Mouse (Mus musculus): ENCODE results near the gene Hnrnpr. TPM values are rescaled to one million over a fixed set of nuclear protein-coding genes. Genes with fewer than 3 reads are reported as not detected.

The Hnrnpr gene
- 195 and 201 TPM in 2 replicates for polyA plus RNA-seq (2014; fragmentation: Nextera tagmentation; extraction: Ambion mirVana)

GRCm38 (mm10) chr4:136310229-136311041 is at the start of gene Hnrnpr:
Hnrnpr (plus strand) TSS chr4:136310942.
- peak within 1 kb of the TSS; percentile 69 for H3K4me2 ChIP-seq (ENCODE audit: low read length)
- peak within 1 kb of the TSS; percentile 97 for H3K27ac ChIP-seq (ENCODE audit: low read depth, low read length)
- H3K4me3 ChIP-seq (ENCODE audit: low read depth, low read length), result peak within 1 kb of the TSS; percentile 100
- H3K4me1 ChIP-seq (ENCODE audit: control insufficient read depth, insufficient read depth, low read length), result peaks cover 29% of the 10 kb centered on the region
- H3K36me3 ChIP-seq (ENCODE audit: control insufficient read depth, insufficient read depth, low read length), result no peaks in the 10 kb centered on the region
- no peaks in the 10 kb centered on the region for H3K27me3 ChIP-seq (replicated peaks; ENCODE audit: control insufficient read depth, insufficient read depth, low read length)
- peak; percentile 100 for DNase-seq (ENCODE audit: low spot score)
- H3K9ac ChIP-seq (ENCODE audit: low read length), result peak within 1 kb of the TSS; percentile 100
- H3K9me3 ChIP-seq (replicated peaks; ENCODE audit: control insufficient read depth, low read length), result no peaks in the 10 kb centered on the region
- ATAC-seq, result peak; percentile 99
- WGBS, result under 1% methylated on average over 53 of the region's 65 CpGs

- ATAC-seq, result no peak
- DNase-seq (ENCODE audit: low spot score), result no peak
- Histone ChIP-seq H3K9me3 (replicated peaks; ENCODE audit: control insufficient read depth, low read length) (no peaks in the 10 kb centered on the region), H3K27me3 (replicated peaks; ENCODE audit: control insufficient read depth, insufficient read depth, low read length) (no peaks in the 10 kb centered on the region), H3K4me3 (ENCODE audit: low read depth, low read length) (no peak overlapping the region), H3K27ac (ENCODE audit: low read depth, low read length) (no peak overlapping the region), H3K36me3 (ENCODE audit: control insufficient read depth, insufficient read depth, low read length) (no peaks in the 10 kb centered on the region), H3K9ac (ENCODE audit: low read length) (no peak overlapping the region), H3K4me1 (ENCODE audit: control insufficient read depth, insufficient read depth, low read length) (no peaks in the 10 kb centered on the region), H3K4me2 (ENCODE audit: low read length) (no peak overlapping the region)
- 79% methylated on average over 10 of the region's 10 CpGs for WGBS
These were observed 48.8 kb upstream of the Hnrnpr start for GRCm38 (mm10) chr4:136261912-136262311.

GRCm38 (mm10) chr4:136263555-136263954 is 47.2 kb upstream of the Hnrnpr start:
- Histone ChIP-seq H3K4me3 (ENCODE audit: low read depth, low read length) (no peak overlapping the region), H3K9ac (ENCODE audit: low read length) (no peak overlapping the region), H3K27me3 (replicated peaks; ENCODE audit: control insufficient read depth, insufficient read depth, low read length) (no peaks in the 10 kb centered on the region), H3K27ac (ENCODE audit: low read depth, low read length) (no peak overlapping the region), H3K36me3 (ENCODE audit: control insufficient read depth, insufficient read depth, low read length) (no peaks in the 10 kb centered on the region), H3K9me3 (replicated peaks; ENCODE audit: control insufficient read depth, low read length) (no peaks in the 10 kb centered on the region), H3K4me1 (ENCODE audit: control insufficient read depth, insufficient read depth, low read length) (no peaks in the 10 kb centered on the region), H3K4me2 (ENCODE audit: low read length) (no peak overlapping the region)
- WGBS, result 92% methylated on average over 4 of the region's 4 CpGs
- DNase-seq (ENCODE audit: low spot score) (no peak), ATAC-seq (no peak)

- DNase-seq (ENCODE audit: low spot score), result no peak
- 85% methylated on average over 9 of the region's 9 CpGs for WGBS
- Histone ChIP-seq H3K9me3 (replicated peaks; ENCODE audit: control insufficient read depth, low read length) (no peaks in the 10 kb centered on the region), H3K27me3 (replicated peaks; ENCODE audit: control insufficient read depth, insufficient read depth, low read length) (no peaks in the 10 kb centered on the region), H3K4me1 (ENCODE audit: control insufficient read depth, insufficient read depth, low read length) (no peaks in the 10 kb centered on the region), H3K4me2 (ENCODE audit: low read length) (no peak overlapping the region), H3K27ac (ENCODE audit: low read depth, low read length) (no peak overlapping the region), H3K4me3 (ENCODE audit: low read depth, low read length) (no peak overlapping the region), H3K9ac (ENCODE audit: low read length) (no peak overlapping the region), H3K36me3 (ENCODE audit: control insufficient read depth, insufficient read depth, low read length) (no peaks in the 10 kb centered on the region)
- ATAC-seq, result no peak
These were observed 43.9 kb upstream of the Hnrnpr start for GRCm38 (mm10) chr4:136266716-136267343.

GRCm38 (mm10) chr4:136268912-136269311 is 41.8 kb upstream of the Hnrnpr start:
- Histone ChIP-seq H3K36me3 (ENCODE audit: control insufficient read depth, insufficient read depth, low read length) (no peaks in the 10 kb centered on the region), H3K9me3 (replicated peaks; ENCODE audit: control insufficient read depth, low read length) (peaks cover 4% of the 10 kb centered on the region), H3K4me3 (ENCODE audit: low read depth, low read length) (no peak overlapping the region), H3K4me2 (ENCODE audit: low read length) (no peak overlapping the region), H3K4me1 (ENCODE audit: control insufficient read depth, insufficient read depth, low read length) (no peaks in the 10 kb centered on the region), H3K9ac (ENCODE audit: low read length) (no peak overlapping the region), H3K27ac (ENCODE audit: low read depth, low read length) (no peak overlapping the region), H3K27me3 (replicated peaks; ENCODE audit: control insufficient read depth, insufficient read depth, low read length) (no peaks in the 10 kb centered on the region)
- ATAC-seq, result no peak
- WGBS, result 96% methylated on average over 1 of the region's 1 CpGs
- DNase-seq (ENCODE audit: low spot score), result no peak

- DNase-seq (ENCODE audit: low spot score), result no peak
- no peak overlapping the region for H3K27ac ChIP-seq (ENCODE audit: low read depth, low read length)
- H3K4me2 ChIP-seq (ENCODE audit: low read length), result no peak overlapping the region
- ATAC-seq, result no peak
- H3K9ac ChIP-seq (ENCODE audit: low read length), result no peak overlapping the region
- no peaks in the 10 kb centered on the region for H3K36me3 ChIP-seq (ENCODE audit: control insufficient read depth, insufficient read depth, low read length)
- no peaks in the 10 kb centered on the region for H3K4me1 ChIP-seq (ENCODE audit: control insufficient read depth, insufficient read depth, low read length)
- H3K27me3 ChIP-seq (replicated peaks; ENCODE audit: control insufficient read depth, insufficient read depth, low read length), result no peaks in the 10 kb centered on the region
- WGBS, result 85% methylated on average over 8 of the region's 8 CpGs
- no peak overlapping the region for H3K4me3 ChIP-seq (ENCODE audit: low read depth, low read length)
- peaks cover 4% of the 10 kb centered on the region for H3K9me3 ChIP-seq (replicated peaks; ENCODE audit: control insufficient read depth, low read length)
These were observed 40.1 kb upstream of the Hnrnpr start for GRCm38 (mm10) chr4:136270648-136271047.

GRCm38 (mm10) chr4:136281097-136281496 is 29.6 kb upstream of the Hnrnpr start:
- no peak for ATAC-seq
- H3K9ac ChIP-seq (ENCODE audit: low read length), result no peak overlapping the region
- H3K36me3 ChIP-seq (ENCODE audit: control insufficient read depth, insufficient read depth, low read length), result no peaks in the 10 kb centered on the region
- H3K4me2 ChIP-seq (ENCODE audit: low read length), result no peak overlapping the region
- no peak overlapping the region for H3K27ac ChIP-seq (ENCODE audit: low read depth, low read length)
- DNase-seq (ENCODE audit: low spot score), result no peak
- H3K4me3 ChIP-seq (ENCODE audit: low read depth, low read length), result no peak overlapping the region
- H3K4me1 ChIP-seq (ENCODE audit: control insufficient read depth, insufficient read depth, low read length), result peaks cover 22% of the 10 kb centered on the region
- H3K9me3 ChIP-seq (replicated peaks; ENCODE audit: control insufficient read depth, low read length), result no peaks in the 10 kb centered on the region
- H3K27me3 ChIP-seq (replicated peaks; ENCODE audit: control insufficient read depth, insufficient read depth, low read length), result no peaks in the 10 kb centered on the region
- WGBS, result 93% methylated on average over 8 of the region's 8 CpGs

GRCm38 (mm10) chr4:136281611-136282010 is 29.1 kb upstream of the Hnrnpr start:
- Histone ChIP-seq H3K9ac (ENCODE audit: low read length) (no peak overlapping the region), H3K27me3 (replicated peaks; ENCODE audit: control insufficient read depth, insufficient read depth, low read length) (no peaks in the 10 kb centered on the region), H3K4me3 (ENCODE audit: low read depth, low read length) (no peak overlapping the region), H3K4me1 (ENCODE audit: control insufficient read depth, insufficient read depth, low read length) (peaks cover 24% of the 10 kb centered on the region), H3K4me2 (ENCODE audit: low read length) (no peak overlapping the region), H3K36me3 (ENCODE audit: control insufficient read depth, insufficient read depth, low read length) (no peaks in the 10 kb centered on the region), H3K27ac (ENCODE audit: low read depth, low read length) (no peak overlapping the region), H3K9me3 (replicated peaks; ENCODE audit: control insufficient read depth, low read length) (no peaks in the 10 kb centered on the region)
- ATAC-seq (no peak), DNase-seq (ENCODE audit: low spot score) (no peak)
- 66% methylated on average over 9 of the region's 9 CpGs for WGBS

Measured in forebrain, embryonic 14.5 days (tissue).